Mouse (Mus musculus) megakaryocyte-erythroid progenitor cell, adult 5-6 weeks (primary cell): ENCODE results near the gene Slc35b1. TPM values are rescaled to one million over a fixed set of nuclear protein-coding genes. Genes with fewer than 3 reads are reported as not detected.

ENCODE experiments used
- ATAC-seq: replicated peaks from 2 replicates; pipeline ENCODE4 v1.8.0; 2016; ENCODE audit warnings: mild to moderate bottlenecking, inconsistent platforms; ENCODE audit not compliant: severe bottlenecking, poor library complexity, low FRiP score, low TSS enrichment
- total RNA-seq, 2 experiments: library from RNA; stranded (forward) in 1 of 2; stranded (reverse) in 1 of 2; fragments of 200-1000, 215-1000 nt in 1 of 2; fragments of >200 nt in 1 of 2; fragmentation: Nextera tagmentation in 1 of 2; gene quantifications; 2 replicates each; pipeline ENCODE4 v1.2.3; 2014 to 2017

Slc35b1 gene
- total RNA-seq, 2 experiments from 2014 or later: 54.5 to 84.7 TPM

DNA sequence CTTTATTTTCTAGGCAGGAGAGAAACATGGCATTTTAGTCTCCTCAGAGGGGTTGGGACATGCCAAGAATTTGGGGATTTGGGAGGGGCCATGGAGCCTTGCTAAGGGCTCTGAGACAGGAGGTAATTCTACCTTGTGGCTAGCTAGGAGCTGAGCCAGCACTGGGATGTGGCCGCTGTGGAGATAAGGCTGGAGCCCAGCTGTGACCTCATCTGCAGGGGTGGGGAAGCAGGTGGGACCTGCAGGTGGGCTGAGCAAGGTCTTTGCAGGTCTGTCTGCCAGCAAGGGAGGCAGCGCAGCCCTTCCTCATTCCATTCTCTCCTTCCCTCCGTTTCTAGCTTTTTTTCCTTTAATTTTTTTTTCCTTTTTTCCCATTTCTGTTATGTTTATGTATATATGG, 26.2 kb upstream of the Slc35b1 start:
- no peak for ATAC-seq

DNA sequence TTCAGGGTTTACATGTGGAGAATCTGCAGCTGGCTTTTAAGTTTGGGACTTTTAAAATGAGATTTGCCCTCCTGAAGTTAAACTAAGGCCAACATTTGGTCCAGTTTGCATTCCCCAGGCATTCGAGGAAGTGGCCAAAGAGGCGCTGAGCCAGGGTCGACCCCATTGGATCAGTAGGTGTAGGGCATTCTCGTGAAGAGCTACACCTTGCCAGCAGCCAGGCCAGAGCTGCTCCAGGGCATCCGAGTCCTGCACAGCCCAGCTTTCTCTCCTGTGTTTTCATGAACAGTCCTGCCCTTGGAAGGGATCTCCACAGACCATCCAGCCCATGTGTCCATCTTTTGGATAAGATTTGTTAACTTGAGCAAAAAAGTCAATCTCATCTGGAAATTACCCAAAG, 20.1 kb upstream of the Slc35b1 start:
- no peak for ATAC-seq

DNA sequence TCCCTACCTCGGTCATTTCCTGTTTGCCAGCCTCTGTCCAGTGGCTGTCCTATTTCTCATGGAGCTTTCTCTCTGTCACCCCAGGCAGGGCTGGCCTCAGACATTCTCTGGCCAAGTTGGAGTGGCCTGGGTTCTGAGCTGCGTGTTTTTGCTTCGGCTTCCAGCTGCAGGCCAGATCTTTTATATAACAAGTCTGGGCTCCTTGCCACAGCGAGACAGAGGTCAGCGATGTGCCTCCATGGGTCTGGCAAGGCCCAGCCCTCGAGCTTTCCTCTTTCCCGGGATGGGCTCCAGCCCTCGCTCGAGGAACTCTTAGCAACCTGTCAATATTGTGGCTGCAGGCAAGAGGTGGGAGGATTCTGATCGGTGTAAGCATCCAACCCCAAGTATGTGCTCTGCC, 18.9 kb upstream of the Slc35b1 start:
- ATAC-seq: no peak

DNA sequence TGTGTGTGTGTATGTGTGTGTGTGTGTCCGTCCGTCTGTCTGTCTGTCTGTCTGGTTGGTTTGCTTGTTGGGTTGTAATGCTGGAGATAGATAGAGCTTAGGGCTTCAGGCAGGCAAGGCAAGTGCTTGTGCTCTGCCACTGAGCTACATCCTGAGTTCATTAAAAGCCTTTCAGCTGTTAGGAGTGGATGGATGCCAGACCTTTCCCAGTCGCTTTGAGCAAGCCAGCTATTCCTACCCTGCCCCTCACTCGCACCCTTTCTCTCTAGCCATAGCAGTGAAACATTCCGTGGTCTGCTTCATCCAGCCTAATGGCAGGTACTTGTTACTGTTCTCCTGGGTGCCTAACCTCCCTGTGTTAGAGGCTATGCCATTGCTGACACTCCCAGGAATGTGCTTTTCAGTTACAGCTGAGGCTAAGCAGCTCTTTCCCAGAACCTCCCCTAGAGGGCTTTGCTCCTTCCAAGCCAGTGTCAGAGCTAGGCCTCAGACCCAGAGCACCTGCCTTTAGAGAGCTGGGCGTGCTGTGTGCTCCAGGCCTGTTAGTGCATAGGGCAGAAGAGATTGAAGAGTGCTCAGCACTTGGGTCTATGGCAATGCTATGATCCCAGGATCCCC, 18.1 kb upstream of the Slc35b1 start:
- no peak for ATAC-seq

DNA sequence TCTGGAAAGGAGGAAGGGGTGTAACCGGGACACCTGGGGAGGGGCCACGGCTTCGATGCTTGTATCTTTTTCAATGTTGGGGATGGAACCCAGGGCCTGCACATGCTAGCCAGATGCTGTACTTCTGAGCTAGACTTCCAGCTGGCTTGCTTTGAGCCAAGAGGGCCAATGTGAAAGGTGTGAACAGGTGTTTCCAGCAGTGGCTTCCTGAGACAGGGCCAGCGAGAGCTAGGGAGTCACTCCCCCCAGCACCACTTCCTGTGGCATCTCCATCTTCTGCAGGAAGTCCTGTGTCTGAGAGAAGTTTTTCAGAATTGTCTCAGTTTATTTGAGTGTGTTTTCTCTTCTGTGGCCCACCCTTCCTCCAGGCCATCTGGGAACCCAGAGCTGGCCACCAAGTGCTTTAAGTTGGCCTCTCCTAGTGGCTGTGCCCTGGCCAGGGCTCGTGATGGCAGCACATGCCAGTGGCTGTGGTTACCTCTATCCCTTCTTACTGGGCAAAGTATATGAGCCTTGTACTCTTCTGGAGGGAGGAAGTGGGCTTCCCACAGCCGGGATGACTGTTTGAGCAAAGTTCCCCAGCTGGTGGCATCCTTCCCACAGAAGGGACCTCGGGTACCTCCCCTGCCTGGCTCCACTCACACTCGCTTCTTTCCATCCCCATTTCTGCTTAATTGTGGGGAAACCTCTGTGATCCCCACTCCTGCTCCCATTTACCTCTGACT, 17.3 kb upstream of the Slc35b1 start:
- ATAC-seq: no peak

DNA sequence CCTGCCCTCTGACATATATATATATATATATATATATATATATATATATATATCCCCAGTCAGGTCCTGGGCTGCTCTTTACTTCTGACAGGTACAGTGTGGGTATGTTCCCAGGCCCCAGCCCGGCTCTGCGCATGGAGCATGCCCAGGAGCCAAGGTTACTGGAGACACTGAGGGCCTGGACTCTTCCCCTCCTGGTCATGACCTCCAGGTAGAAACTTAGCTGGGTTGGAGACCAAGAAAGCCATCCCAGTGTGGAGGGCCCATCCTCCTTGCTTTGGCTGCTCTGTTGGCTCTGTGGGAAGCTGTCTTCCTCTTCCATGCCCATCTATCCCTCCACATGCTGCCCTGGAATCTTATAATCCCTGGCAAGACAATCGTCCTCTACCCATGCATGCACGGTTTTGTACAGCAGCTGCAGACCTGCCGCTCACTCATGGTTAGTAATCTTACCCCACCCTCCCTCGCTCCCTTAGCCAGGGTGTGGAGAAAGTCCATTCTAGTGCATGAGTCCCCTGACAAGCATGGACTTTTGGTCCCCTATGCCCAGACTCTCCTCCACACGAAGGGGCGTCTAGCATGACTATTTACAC, 16.2 kb upstream of the Slc35b1 start:
- no peak for ATAC-seq

DNA sequence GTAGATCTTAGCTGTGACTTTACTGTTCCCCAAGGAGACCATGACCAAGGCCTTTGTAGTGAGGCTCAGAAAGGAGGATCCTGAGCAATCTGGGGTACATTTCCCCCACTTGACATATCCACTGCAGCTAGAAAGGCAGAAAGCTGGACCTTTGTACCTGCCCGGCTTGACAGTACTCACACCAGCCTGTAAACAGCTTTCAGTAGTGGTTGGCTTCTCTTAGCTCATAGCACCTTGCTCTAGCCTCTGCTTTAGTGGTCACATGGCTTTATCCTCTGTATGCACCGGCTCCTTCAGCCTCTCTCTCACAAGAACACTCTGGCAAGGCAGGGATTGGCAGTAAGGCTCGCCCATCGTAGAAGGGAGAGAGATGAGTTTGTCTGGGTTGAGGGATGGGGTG, 15.6 kb upstream of the Slc35b1 start:
- no peak for ATAC-seq

DNA sequence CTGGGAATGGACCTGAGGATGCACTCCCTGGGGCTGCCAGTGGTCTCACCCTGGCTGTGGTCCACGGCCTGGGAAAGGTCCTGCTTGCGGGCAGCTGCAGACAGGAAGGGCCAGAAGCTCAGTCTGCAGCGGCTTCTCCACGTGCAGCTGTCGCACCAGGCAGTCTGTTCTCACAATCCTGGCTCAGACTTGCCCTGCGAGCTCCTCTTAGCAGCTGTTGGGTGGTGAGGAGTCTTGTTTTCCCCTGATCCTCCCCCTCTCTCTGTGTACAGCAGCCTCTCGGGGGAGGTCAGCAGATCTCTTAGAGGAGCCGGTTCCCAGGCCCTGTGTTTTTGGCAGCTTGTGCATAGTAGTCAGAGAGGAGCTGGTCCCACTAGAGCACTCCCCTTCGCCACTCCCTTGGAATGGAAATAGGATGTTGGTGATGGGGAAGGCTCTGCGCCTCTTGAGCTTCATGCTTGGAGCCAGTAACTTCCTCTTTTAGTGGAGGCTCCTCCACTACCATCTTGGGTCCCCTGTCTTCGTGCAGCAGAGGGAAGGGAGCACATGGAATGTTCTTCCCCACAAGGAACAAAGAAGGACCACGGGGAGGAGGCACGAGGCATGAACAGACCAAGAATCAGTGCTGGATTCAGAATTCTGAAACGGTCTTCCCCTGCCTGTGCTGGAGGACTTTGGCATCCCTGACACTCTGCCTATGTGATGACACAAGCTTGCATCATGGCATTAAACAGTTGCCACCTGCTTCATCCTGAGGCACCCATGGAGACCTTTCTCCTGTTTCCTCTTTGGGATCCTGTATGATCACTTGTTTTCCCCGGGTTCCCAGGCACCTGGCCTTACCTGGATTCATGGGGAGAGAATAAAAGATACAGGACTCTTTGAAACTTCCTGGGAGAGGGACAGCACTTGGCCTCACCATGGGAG, 14.3 kb upstream of the Slc35b1 start:
- ATAC-seq: no peak

DNA sequence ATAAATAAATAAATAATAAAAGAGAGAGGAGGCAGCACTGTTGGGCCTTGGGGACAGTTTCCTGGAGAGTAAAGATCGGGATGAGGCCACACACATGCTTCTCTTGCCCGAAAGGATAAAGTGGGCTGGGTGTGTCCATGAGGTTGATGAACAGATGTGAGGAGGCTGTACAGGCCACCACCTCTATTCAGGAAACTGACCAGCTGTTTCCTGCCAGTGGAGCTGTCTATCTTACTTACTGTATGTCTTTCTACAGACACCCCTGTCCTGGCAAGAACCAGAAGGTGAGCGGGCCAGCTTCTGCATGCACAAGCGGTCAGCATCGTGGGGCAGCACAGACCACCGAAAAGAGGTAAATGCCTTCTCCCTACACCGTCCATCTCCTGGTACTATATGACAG, 13.3 kb upstream of the Slc35b1 start:
- ATAC-seq: no peak

DNA sequence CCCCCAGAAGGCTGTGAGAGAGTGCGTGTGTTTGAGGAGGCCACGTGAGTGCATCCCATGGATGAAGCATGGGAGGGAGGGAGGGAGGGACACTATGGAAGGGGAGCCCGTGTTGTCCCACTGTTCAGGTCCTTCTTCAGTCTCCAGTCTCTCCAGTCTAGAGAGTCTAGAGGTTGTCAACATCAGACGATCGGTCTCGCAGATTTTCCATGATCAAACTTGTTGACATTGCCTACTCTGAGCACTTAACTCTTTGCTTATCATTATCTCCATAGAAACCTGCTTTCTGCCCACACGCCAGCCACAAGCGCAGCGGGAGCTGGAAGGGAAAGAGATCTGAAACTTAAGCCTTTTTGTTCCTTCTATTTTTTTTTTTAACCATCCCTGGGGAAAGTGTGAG, 5.6 kb upstream of the Slc35b1 start:
- ATAC-seq: no peak

DNA sequence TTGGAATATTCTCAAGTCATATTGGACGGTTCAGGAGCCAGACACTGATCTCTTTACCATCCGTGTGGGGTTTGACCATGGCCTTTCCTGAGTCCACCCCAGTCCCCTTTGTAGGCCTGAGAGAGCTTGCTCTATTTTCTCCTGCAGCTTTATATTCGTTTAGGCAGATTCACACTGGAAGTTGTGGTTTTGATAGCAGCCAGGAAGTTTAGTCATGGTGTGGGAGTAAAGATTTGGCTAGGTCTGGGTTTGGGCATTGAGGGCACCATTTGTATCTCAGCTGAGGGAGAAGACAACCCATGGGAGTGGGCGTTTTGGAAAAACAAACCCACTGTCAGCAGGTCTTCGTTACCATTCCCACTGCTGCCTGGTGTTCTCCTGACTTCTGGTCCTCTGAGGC, 4.9 kb upstream of the Slc35b1 start:
- no peak for ATAC-seq

DNA sequence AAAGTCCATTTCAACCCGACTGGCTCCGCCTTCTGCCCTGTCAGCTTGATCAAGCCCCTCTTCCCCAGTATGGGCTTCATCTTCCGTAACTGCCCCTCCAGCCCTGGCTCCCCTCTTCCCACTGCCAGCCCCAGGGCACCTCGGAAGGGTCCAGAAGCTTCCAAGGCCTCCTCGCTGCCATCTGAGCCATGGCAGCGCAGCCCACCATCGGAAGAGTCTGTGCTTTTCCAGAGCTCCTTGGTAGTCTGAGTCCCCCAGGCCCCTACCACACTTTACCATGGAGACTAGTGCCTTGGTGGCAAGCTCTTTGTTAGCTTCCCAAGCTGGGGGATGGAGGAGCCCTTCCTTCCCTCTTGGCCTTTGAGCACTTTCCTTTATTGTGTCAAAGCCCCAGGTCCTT, 3.8 kb upstream of the Slc35b1 start:
- ATAC-seq: no peak

DNA sequence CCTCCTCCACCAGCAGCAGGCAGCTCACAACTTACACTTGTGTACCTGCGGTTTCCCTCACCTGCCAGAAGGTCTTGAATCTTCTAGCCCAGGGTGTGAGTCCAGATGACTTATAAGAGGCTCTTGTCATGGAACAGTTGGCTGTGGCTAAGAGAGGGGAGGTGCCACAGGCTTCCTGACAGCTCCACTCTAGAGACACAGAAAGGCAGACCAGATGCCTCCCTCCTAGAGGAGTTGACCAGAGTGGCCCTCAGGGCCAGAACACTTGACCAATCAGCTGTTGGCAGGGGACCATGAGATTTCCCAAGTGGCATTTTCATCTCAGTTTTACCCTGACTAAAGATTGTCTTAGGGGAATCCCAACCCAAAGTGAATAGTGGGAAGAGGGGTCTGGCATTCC, 3.3 kb upstream of the Slc35b1 start:
- ATAC-seq: no peak

DNA sequence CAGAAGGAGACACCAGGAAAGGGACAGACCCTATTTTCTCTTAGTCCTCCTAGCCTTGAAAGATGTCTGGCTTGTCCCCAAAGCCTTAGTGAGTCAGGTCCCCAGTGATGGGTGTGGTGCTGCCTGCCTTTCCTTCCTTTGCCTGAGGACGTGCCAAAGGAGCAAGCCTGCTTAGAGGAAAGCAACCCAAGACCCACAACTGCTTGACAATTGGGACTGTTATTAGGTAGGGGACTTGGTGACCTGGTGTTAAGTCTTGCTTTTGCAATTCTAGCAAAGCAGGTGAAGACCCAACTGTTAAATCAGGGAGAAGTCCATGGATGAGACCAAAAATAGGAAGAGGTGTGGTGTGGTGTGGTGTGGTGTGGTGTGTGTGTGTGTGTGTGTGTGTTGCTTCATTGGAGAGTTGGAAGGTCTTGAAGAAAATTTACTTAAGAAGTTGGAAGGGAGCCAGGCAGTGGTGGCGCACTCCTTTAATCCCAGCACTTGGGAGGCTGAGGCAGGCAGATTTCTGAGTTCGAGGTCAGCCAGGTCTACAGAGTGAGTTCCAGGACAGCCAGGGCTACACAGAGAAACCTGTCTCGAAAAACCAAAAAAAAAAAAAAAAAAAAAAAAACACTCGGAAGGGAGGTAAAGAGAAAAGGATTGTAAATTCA, 1.0 kb upstream of the Slc35b1 start:
- ATAC-seq: no peak

DNA sequence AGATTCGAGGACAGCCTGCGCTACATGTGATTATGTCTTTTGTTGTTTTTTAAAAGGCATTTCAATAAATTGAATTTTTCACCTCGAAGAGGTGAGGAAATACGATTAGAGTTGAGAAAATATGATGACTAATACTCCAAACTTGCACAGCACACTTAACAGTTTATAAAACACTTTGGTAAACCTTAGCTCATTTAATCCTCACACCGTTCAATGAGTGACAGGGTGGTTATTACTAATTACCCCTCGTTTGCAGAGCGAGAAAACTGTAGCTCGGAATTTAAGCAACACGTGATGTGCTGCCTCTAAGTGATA, 531 bp upstream of the Slc35b1 start:
- no peak for ATAC-seq

DNA sequence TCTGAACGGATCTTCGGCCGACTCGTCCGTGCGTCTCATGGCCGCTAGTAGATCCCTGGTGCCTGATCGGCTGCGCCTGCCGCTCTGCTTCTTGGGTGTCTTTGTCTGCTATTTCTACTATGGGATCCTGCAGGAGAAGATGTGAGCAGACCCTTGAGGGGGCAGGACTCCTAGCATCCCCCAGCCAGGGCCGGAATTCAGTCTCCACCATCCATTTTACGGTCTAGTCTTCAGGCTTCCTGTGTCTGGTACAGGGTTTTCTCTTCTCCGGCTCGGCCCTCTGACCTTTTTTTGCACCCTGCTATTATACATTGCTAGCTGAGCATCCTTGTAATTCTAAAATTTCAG, 455 bp downstream of the Slc35b1 start:
- no peak; the same call in 1 of the 2 replicates for ATAC-seq

DNA sequence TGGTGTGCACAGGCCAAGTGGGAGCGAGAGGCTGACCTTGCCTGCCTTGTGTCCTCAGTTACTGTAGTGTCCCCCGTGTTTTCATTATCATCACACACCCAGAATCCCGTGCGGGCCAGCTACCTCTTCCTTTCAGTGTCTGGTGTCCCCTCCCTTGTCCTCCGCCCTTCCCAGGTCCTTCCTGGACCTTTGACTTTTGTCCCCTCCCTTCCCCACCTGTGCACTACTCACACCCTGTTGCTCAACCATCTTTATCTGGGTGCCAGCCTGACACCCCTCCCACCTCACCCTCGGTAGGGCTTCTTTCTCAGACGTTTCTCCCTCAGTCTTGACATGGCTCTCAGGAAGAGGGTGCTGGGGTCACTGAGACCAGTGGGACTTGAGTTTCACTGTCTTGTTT, 2.9 kb downstream of the Slc35b1 start:
- ATAC-seq: no peak

DNA sequence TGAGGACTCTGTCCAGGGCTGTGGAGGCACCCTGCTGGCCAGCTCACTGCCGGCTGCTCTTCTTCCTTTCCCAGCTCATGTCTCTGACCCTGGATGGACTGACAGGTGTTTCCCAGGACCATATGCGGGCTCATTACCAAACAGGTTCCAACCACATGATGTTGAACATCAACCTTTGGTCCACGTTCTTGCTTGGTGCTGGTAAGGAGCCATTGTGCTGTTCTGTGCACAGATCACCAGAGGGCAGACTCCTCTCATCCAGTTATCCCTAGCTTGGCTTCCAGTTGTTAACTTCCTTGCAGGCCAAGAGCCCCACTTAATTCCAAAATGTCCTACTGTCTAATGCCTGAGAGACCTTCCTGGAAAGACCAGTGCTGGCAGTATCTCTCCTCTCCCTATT, 4.5 kb downstream of the Slc35b1 start:
- no peak for ATAC-seq

DNA sequence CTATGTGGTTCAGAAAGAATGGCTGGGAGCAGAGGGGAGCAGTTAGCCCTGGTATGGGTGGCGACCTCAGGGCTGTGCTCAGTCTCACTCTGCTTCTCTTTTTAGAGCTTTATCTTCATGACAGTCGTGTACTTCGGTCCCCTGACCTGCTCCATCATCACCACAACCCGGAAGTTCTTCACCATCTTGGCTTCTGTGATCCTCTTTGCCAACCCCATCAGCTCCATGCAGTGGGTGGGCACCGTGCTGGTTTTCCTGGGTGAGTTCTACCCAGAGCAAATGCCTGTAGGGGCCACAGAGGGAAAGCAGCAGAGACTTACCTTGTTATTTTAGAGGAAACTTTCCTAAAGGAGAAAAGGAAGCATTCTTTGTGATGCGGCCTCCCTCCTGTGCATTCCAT, 5.9 kb downstream of the Slc35b1 start:
- no peak for ATAC-seq

DNA sequence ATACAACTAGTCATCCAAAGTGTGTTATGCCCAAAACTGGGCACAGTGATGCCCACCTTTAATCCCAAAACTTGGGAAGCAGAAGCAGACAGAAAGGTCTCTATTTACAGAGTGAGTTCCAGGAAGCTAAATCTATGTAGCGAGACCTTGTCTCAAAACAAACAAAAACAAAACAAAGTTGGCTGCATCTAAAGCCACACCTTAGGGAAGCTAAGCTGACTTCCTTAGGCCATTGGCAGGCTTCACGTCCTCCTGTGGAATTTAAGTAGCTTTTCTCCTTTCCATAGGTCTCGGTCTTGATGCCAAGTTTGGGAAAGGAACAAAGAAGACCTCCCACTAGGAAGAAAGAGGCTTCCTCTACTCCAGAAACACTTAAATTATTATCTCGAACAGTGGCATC, 6.7 kb downstream of the Slc35b1 start:
- no peak for ATAC-seq
